Mouse (Mus musculus): ENCODE measurements at regions not wholly inside any gene's neighbourhood (a gene's known extent, or its start where the extent isn't known, plus 50 kb on each side); places are given as distances from the start of the nearest gene placed in this dataset.

GRCm38 (mm10) chr5:126007871-126008270, 476.3 kb downstream of the Tmem132b start:
- no peak for TF ChIP-seq CTCF (IDR thresholded peaks at IDR 0.05; ENCODE audit: control insufficient read depth, insufficient read depth, low read length)
- no peak for TF ChIP-seq POLR2A (IDR thresholded peaks at IDR 0.05; ENCODE audit: borderline replicate concordance, control insufficient read depth, low read depth, low read length)

Data from bone marrow, adult 2 months (tissue).